Mouse (Mus musculus) limb, embryonic 11.5 days (tissue): ENCODE measurements around the gene Sfrp2. TPM values are rescaled to one million over a fixed set of nuclear protein-coding genes. Genes with fewer than 3 reads are reported as not detected.

Experiments used
- ATAC-seq: fragments of 200-750 bp; cut with Nextera tagmentation; 2 replicates; pipeline ENCODE4 v1.8.0; 2017; ENCODE audit warnings: low read depth; ENCODE audit not compliant: insufficient number of reproducible peaks, low FRiP score, low TSS enrichment
- DNase-seq: peaks from one replicate; pipeline ENCODE4 v3.0.0-alpha.2; 2015; ENCODE audit warnings: low spot score
- H3K27ac ChIP-seq: fragments of 300-500 bp; sonication (generic); replicated peaks from 2 replicates; pipeline ENCODE4 v1.5.1; 2014; ENCODE audit warnings: low read depth, mild to moderate bottlenecking, low read length
- H3K27me3 ChIP-seq: fragments of 300-500 bp; sonication (generic); 2 replicates; pipeline ENCODE4 v1.6.1; 2014; ENCODE audit warnings: mild to moderate bottlenecking, low read length, mixed read lengths; ENCODE audit not compliant: control insufficient read depth, insufficient read depth
- H3K36me3 ChIP-seq: fragments of 300-500 bp; sonication (generic); 2 replicates; pipeline ENCODE4 v1.6.1; 2014; ENCODE audit warnings: mild to moderate bottlenecking, low read length, moderate library complexity, mixed read lengths; ENCODE audit not compliant: control insufficient read depth, insufficient read depth
- H3K4me1 ChIP-seq: fragments of 300-500 bp; sonication (generic); 2 replicates; pipeline ENCODE4 v1.6.1; 2014; ENCODE audit warnings: low read length, mixed read lengths; ENCODE audit not compliant: control insufficient read depth, insufficient read depth
- H3K4me2 ChIP-seq: fragments of 300-500 bp; sonication (generic); 2 replicates; pipeline ENCODE4 v1.6.1; 2014; ENCODE audit warnings: low read depth, mild to moderate bottlenecking, moderate library complexity; ENCODE audit not compliant: severe bottlenecking
- H3K4me3 ChIP-seq: fragments of 300-500 bp; sonication (generic); 2 replicates; pipeline ENCODE4 v1.5.1; 2014; ENCODE audit warnings: low read depth, low read length
- H3K9ac ChIP-seq: fragments of 300-500 bp; sonication (generic); 2 replicates; pipeline ENCODE4 v1.6.1; 2014; ENCODE audit warnings: mild to moderate bottlenecking, low read length
- H3K9me3 ChIP-seq: fragments of 300-500 bp; sonication (generic); 2 replicates; pipeline ENCODE4 v1.6.1; 2016; ENCODE audit warnings: low read length; ENCODE audit not compliant: control insufficient read depth
- WGBS: fragments of 180-500 bp; shearing (Covaris S2); extraction: QIAGEN DNeasy Blood & Tissue Kit; methylation state at CpG from one replicate; pipeline ENCODE4 v1.1.7; 2014; 5-methylcytosine and 5-hydroxymethylcytosine counted together
- polyA plus RNA-seq: library from polyadenylated mRNA; unstranded; fragments of >200 nt; fragmentation: Nextera tagmentation; extraction: Ambion mirVana; gene quantifications from 2 replicates; pipeline ENCODE4 v1.2.1, GENCODE M21; 2014

Sfrp2 gene
- polyA plus RNA-seq, 1 experiment from 2014 or later: 162 TPM

GRCm38 (mm10) chr3:83766726-83767070 is 577 bp downstream of the Sfrp2 start:
- ATAC-seq: no peak
- Histone ChIP-seq H3K4me1 (peaks cover 29% of the 10 kb centered on the region), H3K9ac (peak overlapping the region; percentile 87), H3K36me3 (no peaks in the 10 kb centered on the region; the same call in 1 of the 2 replicates), H3K9me3 (no peaks in the 10 kb centered on the region), H3K4me2 (peak overlapping the region; percentile 79), H3K4me3 (peak overlapping the region; percentile 79), H3K27ac (peak overlapping the region; percentile 78), H3K27me3 (no peaks in the 10 kb centered on the region)
- under 1% methylated on average over 25 of the region's 25 CpGs for WGBS
- no peak for DNase-seq

GRCm38 (mm10) chr3:83767121-83767520 is 1.0 kb downstream of the Sfrp2 start:
- Histone ChIP-seq H3K4me1 (peaks cover 31% of the 10 kb centered on the region), H3K4me3 (peak overlapping the region; percentile 79), H3K27ac (no peak overlapping the region), H3K4me2 (peak overlapping the region; percentile 79), H3K9me3 (no peaks in the 10 kb centered on the region), H3K9ac (peak overlapping the region; percentile 87), H3K27me3 (no peaks in the 10 kb centered on the region), H3K36me3 (no peaks in the 10 kb centered on the region; the same call in 1 of the 2 replicates)
- ATAC-seq: no peak
- 3% methylated on average over 10 of the region's 10 CpGs for WGBS
- DNase-seq: no peak

GRCm38 (mm10) chr3:83768293-83769035 is 2.3 kb downstream of the Sfrp2 start:
- Histone ChIP-seq H3K4me1 (peaks cover 29% of the 10 kb centered on the region), H3K36me3 (no peaks in the 10 kb centered on the region; the same call in 1 of the 2 replicates), H3K9ac (peak overlapping the region; percentile 30; the same call in 1 of the 2 replicates), H3K27ac (no peak overlapping the region), H3K4me3 (peak overlapping the region; percentile 79), H3K4me2 (peak overlapping the region; percentile 79), H3K9me3 (no peaks in the 10 kb centered on the region), H3K27me3 (no peaks in the 10 kb centered on the region)
- 39% methylated on average over 11 of the region's 11 CpGs for WGBS
- no peak for ATAC-seq
- peak; percentile 33 for DNase-seq

- peak overlapping the region; percentile 79 for H3K4me3 ChIP-seq
- H3K4me1 ChIP-seq: peaks cover 24% of the 10 kb centered on the region
- H3K27ac ChIP-seq: no peak overlapping the region
- ATAC-seq: no peak
- no peaks in the 10 kb centered on the region for H3K9me3 ChIP-seq
- H3K4me2 ChIP-seq: peak overlapping the region; percentile 79
- H3K36me3 ChIP-seq: no peaks in the 10 kb centered on the region; the same call in 1 of the 2 replicates
- 18% methylated on average over 10 of the region's 10 CpGs for WGBS
- DNase-seq: peak; percentile 41
- no peaks in the 10 kb centered on the region for H3K27me3 ChIP-seq
- H3K9ac ChIP-seq: no peak overlapping the region
These were observed 2.9 kb downstream of the Sfrp2 start for GRCm38 (mm10) chr3:83769036-83769410.

GRCm38 (mm10) chr3:83771160-83771869 is 5.2 kb downstream of the Sfrp2 start:
- H3K27me3 ChIP-seq: no peaks in the 10 kb centered on the region
- WGBS: 96% methylated on average over 10 of the region's 10 CpGs
- H3K9me3 ChIP-seq: no peaks in the 10 kb centered on the region
- DNase-seq: no peak
- H3K36me3 ChIP-seq: no peaks in the 10 kb centered on the region; the same call in 1 of the 2 replicates
- H3K4me2 ChIP-seq: no peak overlapping the region
- ATAC-seq: no peak
- no peak overlapping the region for H3K27ac ChIP-seq
- H3K9ac ChIP-seq: no peak overlapping the region
- H3K4me1 ChIP-seq: peaks cover 9% of the 10 kb centered on the region
- H3K4me3 ChIP-seq: no peak overlapping the region

- 90% methylated on average over 18 of the region's 18 CpGs for WGBS
- ATAC-seq: no peak
- Histone ChIP-seq H3K9ac (no peak overlapping the region), H3K4me2 (no peak overlapping the region), H3K36me3 (no peaks in the 10 kb centered on the region; the same call in 1 of the 2 replicates), H3K9me3 (no peaks in the 10 kb centered on the region), H3K4me1 (peaks cover 9% of the 10 kb centered on the region), H3K4me3 (no peak overlapping the region), H3K27ac (no peak overlapping the region), H3K27me3 (no peaks in the 10 kb centered on the region)
- DNase-seq: no peak
These were observed 7.2 kb downstream of the Sfrp2 start for GRCm38 (mm10) chr3:83773281-83773680.

GRCm38 (mm10) chr3:83775403-83775802 is 9.3 kb downstream of the Sfrp2 start:
- Histone ChIP-seq H3K4me1 (0 out of 2 replicates have a peak, but pooled peaks cover 3% of the 10 kb centered on the region), H3K4me3 (no peak overlapping the region), H3K27me3 (no peaks in the 10 kb centered on the region), H3K9me3 (no peaks in the 10 kb centered on the region), H3K36me3 (no peaks in the 10 kb centered on the region), H3K9ac (no peak overlapping the region), H3K27ac (no peak overlapping the region), H3K4me2 (no peak overlapping the region)
- DNase-seq (no peak), ATAC-seq (0 out of 2 replicates have a peak, but pooled peaks have one; percentile 47)
- WGBS: 89% methylated on average over 9 of the region's 9 CpGs

GRCm38 (mm10) chr3:83781460-83782222 is 15.5 kb downstream of the Sfrp2 start:
- no peaks in the 10 kb centered on the region for H3K27me3 ChIP-seq
- ATAC-seq (no peak), DNase-seq (no peak)
- H3K4me1 ChIP-seq: peaks cover 23% of the 10 kb centered on the region
- no peaks in the 10 kb centered on the region for H3K9me3 ChIP-seq
- no peaks in the 10 kb centered on the region for H3K36me3 ChIP-seq
- no peak overlapping the region for H3K9ac ChIP-seq
- WGBS: 82% methylated on average over 10 of the region's 10 CpGs
- H3K27ac ChIP-seq: no peak overlapping the region
- no peak overlapping the region for H3K4me3 ChIP-seq
- no peak overlapping the region for H3K4me2 ChIP-seq
